Mouse (Mus musculus): ENCODE measurements around the gene Smyd3. TPM values are rescaled to one million over a fixed set of nuclear protein-coding genes. Genes with fewer than 3 reads are reported as not detected.

Smyd3 gene
- polyA plus RNA-seq, 1 experiment from 2014 or later = 3.7 TPM

- WGBS (ENCODE audit: missing documents) = 89% methylated on average over 3 of the region's 3 CpGs
- H3K36me3 ChIP-seq (ENCODE audit: inconsistent target) = no peaks in the 10 kb centered on the region
- H3K27ac ChIP-seq = no peak overlapping the region
- no peak overlapping the region for H3K4me3 ChIP-seq (ENCODE audit: inconsistent target)
- H3K79me2 ChIP-seq (ENCODE audit: inconsistent target) = no peaks in the 10 kb centered on the region
Observed at GRCm38 (mm10) chr1:179289744-179290143, 228.1 kb downstream of the Smyd3 start.

GRCm38 (mm10) chr1:179286748-179287147 lies 231.1 kb downstream of the Smyd3 start:
- no peaks in the 10 kb centered on the region for H3K79me2 ChIP-seq (ENCODE audit: inconsistent target)
- WGBS (ENCODE audit: missing documents) = 96% methylated on average over 6 of the region's 6 CpGs
- H3K36me3 ChIP-seq (ENCODE audit: inconsistent target) = no peaks in the 10 kb centered on the region
- no peak overlapping the region for H3K4me3 ChIP-seq (ENCODE audit: inconsistent target)
- H3K27ac ChIP-seq = no peak overlapping the region

- no peak overlapping the region for H3K27ac ChIP-seq
- 96% methylated on average over 5 of the region's 5 CpGs for WGBS (ENCODE audit: missing documents)
- no peaks in the 10 kb centered on the region for H3K79me2 ChIP-seq (ENCODE audit: inconsistent target)
- H3K4me3 ChIP-seq (ENCODE audit: inconsistent target) = no peak overlapping the region
- H3K36me3 ChIP-seq (ENCODE audit: inconsistent target) = no peaks in the 10 kb centered on the region
Observed at GRCm38 (mm10) chr1:179282821-179283220, 235.0 kb downstream of the Smyd3 start.

- Histone ChIP-seq H3K36me3 (ENCODE audit: inconsistent target) (no peaks in the 10 kb centered on the region), H3K27ac (no peak overlapping the region), H3K79me2 (ENCODE audit: inconsistent target) (no peaks in the 10 kb centered on the region), H3K4me3 (ENCODE audit: inconsistent target) (no peak overlapping the region)
- WGBS (ENCODE audit: missing documents) = 93% methylated on average over 13 of the region's 13 CpGs
Observed at GRCm38 (mm10) chr1:179281401-179282121, 236.3 kb downstream of the Smyd3 start.

GRCm38 (mm10) chr1:179279116-179279515 lies 238.7 kb downstream of the Smyd3 start:
- WGBS (ENCODE audit: missing documents) = 100% methylated on average over 4 of the region's 4 CpGs
- H3K4me3 ChIP-seq (ENCODE audit: inconsistent target) = no peak overlapping the region
- no peak overlapping the region for H3K27ac ChIP-seq
- H3K79me2 ChIP-seq (ENCODE audit: inconsistent target) = no peaks in the 10 kb centered on the region
- no peaks in the 10 kb centered on the region for H3K36me3 ChIP-seq (ENCODE audit: inconsistent target)

- H3K36me3 ChIP-seq (ENCODE audit: inconsistent target) = no peaks in the 10 kb centered on the region
- WGBS (ENCODE audit: missing documents) = 94% methylated on average over 9 of the region's 9 CpGs
- H3K27ac ChIP-seq = no peak overlapping the region
- no peaks in the 10 kb centered on the region for H3K79me2 ChIP-seq (ENCODE audit: inconsistent target)
- no peak overlapping the region for H3K4me3 ChIP-seq (ENCODE audit: inconsistent target)
Observed at GRCm38 (mm10) chr1:179277346-179277745, 240.5 kb downstream of the Smyd3 start.

- no peaks in the 10 kb centered on the region for H3K36me3 ChIP-seq (ENCODE audit: inconsistent target)
- 100% methylated on average over 1 of the region's 1 CpGs for WGBS (ENCODE audit: missing documents)
- no peaks in the 10 kb centered on the region for H3K79me2 ChIP-seq (ENCODE audit: inconsistent target)
- no peak overlapping the region for H3K4me3 ChIP-seq (ENCODE audit: inconsistent target)
- no peak overlapping the region for H3K27ac ChIP-seq
Observed at GRCm38 (mm10) chr1:179276866-179277265, 241.0 kb downstream of the Smyd3 start.

GRCm38 (mm10) chr1:179272926-179273325 lies 244.9 kb downstream of the Smyd3 start:
- H3K36me3 ChIP-seq (ENCODE audit: inconsistent target) = no peaks in the 10 kb centered on the region
- no peaks in the 10 kb centered on the region for H3K79me2 ChIP-seq (ENCODE audit: inconsistent target)
- WGBS (ENCODE audit: missing documents) = 97% methylated on average over 4 of the region's 4 CpGs
- H3K27ac ChIP-seq = no peak overlapping the region
- H3K4me3 ChIP-seq (ENCODE audit: inconsistent target) = no peak overlapping the region

- Histone ChIP-seq H3K4me3 (ENCODE audit: inconsistent target) (no peak overlapping the region), H3K79me2 (ENCODE audit: inconsistent target) (no peaks in the 10 kb centered on the region), H3K27ac (no peak overlapping the region), H3K36me3 (ENCODE audit: inconsistent target) (no peaks in the 10 kb centered on the region)
Observed at GRCm38 (mm10) chr1:179272351-179272750, 245.5 kb downstream of the Smyd3 start.

GRCm38 (mm10) chr1:179266936-179267335 lies 250.9 kb downstream of the Smyd3 start:
- Histone ChIP-seq H3K79me2 (ENCODE audit: inconsistent target) (no peaks in the 10 kb centered on the region), H3K27ac (no peak overlapping the region), H3K36me3 (ENCODE audit: inconsistent target) (no peaks in the 10 kb centered on the region), H3K4me3 (ENCODE audit: inconsistent target) (no peak overlapping the region)
- WGBS (ENCODE audit: missing documents) = 89% methylated on average over 3 of the region's 3 CpGs

- 78% methylated on average over 11 of the region's 11 CpGs for WGBS (ENCODE audit: missing documents)
- H3K36me3 ChIP-seq (ENCODE audit: inconsistent target) = no peaks in the 10 kb centered on the region
- no peak overlapping the region for H3K4me3 ChIP-seq (ENCODE audit: inconsistent target)
- no peak overlapping the region for H3K27ac ChIP-seq
- H3K79me2 ChIP-seq (ENCODE audit: inconsistent target) = no peaks in the 10 kb centered on the region
Observed at GRCm38 (mm10) chr1:179261496-179261966, 256.3 kb downstream of the Smyd3 start.

GRCm38 (mm10) chr1:179255826-179256512 lies 261.9 kb downstream of the Smyd3 start:
- no peak overlapping the region for H3K4me3 ChIP-seq (ENCODE audit: inconsistent target)
- no peaks in the 10 kb centered on the region for H3K79me2 ChIP-seq (ENCODE audit: inconsistent target)
- WGBS (ENCODE audit: missing documents) = 97% methylated on average over 11 of the region's 11 CpGs
- H3K27ac ChIP-seq = no peak overlapping the region
- H3K36me3 ChIP-seq (ENCODE audit: inconsistent target) = no peaks in the 10 kb centered on the region

- H3K4me3 ChIP-seq (ENCODE audit: inconsistent target) = no peak overlapping the region
- H3K27ac ChIP-seq = no peak overlapping the region
- 92% methylated on average over 3 of the region's 3 CpGs for WGBS (ENCODE audit: missing documents)
- no peaks in the 10 kb centered on the region for H3K36me3 ChIP-seq (ENCODE audit: inconsistent target)
- H3K79me2 ChIP-seq (ENCODE audit: inconsistent target) = no peaks in the 10 kb centered on the region
Observed at GRCm38 (mm10) chr1:179254531-179254930, 263.3 kb downstream of the Smyd3 start.

GRCm38 (mm10) chr1:179252611-179253010 lies 265.2 kb downstream of the Smyd3 start:
- no peaks in the 10 kb centered on the region for H3K36me3 ChIP-seq (ENCODE audit: inconsistent target)
- no peak overlapping the region for H3K27ac ChIP-seq
- no peaks in the 10 kb centered on the region for H3K79me2 ChIP-seq (ENCODE audit: inconsistent target)
- 93% methylated on average over 4 of the region's 4 CpGs for WGBS (ENCODE audit: missing documents)
- H3K4me3 ChIP-seq (ENCODE audit: inconsistent target) = no peak overlapping the region

GRCm38 (mm10) chr1:179250388-179250787 lies 267.5 kb downstream of the Smyd3 start:
- H3K27ac ChIP-seq = no peak overlapping the region
- H3K36me3 ChIP-seq (ENCODE audit: inconsistent target) = no peaks in the 10 kb centered on the region
- no peak overlapping the region for H3K4me3 ChIP-seq (ENCODE audit: inconsistent target)
- H3K79me2 ChIP-seq (ENCODE audit: inconsistent target) = no peaks in the 10 kb centered on the region
- 100% methylated on average over 1 of the region's 3 CpGs for WGBS (ENCODE audit: missing documents)

Data from macrophage (primary cell).